Mouse (Mus musculus) brain, adult 2 months (tissue): ENCODE results near the gene Tspyl3.

ENCODE experiments used
- DNase-seq: peaks from one replicate; pipeline ENCODE4 v3.0.0; 2011; ENCODE audit warnings: low read depth, low spot score

Gene Tspyl3

DNA sequence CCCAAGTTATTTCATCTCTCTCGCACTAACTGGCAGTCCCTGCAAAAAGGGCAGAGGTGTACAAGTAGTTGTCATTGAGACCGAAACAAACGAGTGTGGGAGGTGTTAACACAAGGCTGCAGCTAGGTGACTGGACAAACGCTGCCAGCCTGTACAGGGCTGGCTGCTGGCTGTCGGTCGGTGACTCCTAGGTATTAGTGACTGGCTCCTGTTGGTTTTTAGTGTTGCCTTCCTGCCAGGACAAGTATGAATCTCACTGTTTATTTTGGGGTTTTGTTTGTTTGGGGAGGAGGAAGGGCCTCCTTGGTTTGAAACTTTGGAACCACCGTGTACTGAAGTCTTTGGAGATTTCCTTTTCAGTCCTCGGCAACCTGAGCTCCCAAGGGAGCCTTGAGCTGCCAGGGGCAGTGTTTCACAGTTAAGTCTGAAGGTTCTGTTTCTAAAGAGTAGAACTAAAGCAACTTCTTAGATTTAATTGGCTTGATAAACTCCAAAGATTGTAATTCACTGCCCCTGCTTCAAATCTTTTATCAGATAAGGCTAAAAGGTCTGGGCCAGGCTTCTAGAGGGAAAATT, 49.2 kb downstream of the Tspyl3 start:
- no peak for DNase-seq
